Mouse (Mus musculus): ENCODE results near the gene Slx4ip. TPM values are rescaled to one million over a fixed set of nuclear protein-coding genes. Genes with fewer than 3 reads are reported as not detected.

The Slx4ip gene
- polyA plus RNA-seq, 1 experiment from 2014 or later, result 11.9 TPM

DNA sequence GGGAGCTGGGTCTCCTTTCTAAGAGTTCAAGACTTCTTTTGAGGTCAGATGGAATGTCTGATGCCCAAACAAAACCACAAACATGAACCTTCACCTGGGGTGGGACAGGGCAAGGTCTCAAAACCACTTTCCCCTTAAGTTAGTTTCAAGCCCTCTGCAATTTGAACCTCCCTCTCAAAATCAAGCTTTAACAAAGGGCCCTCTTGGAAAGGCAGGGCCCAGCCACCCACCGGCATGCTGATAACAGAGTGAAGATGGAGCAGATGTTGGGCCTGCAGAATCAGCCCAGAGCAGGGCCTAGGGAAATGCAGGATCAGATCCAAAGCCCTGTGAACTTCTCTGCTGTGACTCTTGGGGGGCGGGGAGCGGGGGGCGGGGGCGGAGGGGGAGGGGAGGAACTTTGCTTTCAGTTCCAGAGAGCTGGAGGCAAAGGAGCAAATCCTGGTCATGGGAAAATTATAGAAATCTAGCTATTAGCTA is 206.0 kb downstream of the Slx4ip start:
- Histone ChIP-seq H3K4me2 (replicated peaks; ENCODE audit: low read depth, low read length) (no peak overlapping the region), H3K9ac (ENCODE audit: low read depth, low read length) (no peak overlapping the region), H3K27me3 (ENCODE audit: control insufficient read depth, insufficient read depth, low read length) (no peaks in the 10 kb centered on the region), H3K4me3 (ENCODE audit: low read depth, low read length) (no peak overlapping the region), H3K9me3 (ENCODE audit: control insufficient read depth, low read length) (no peaks in the 10 kb centered on the region), H3K4me1 (replicated peaks; ENCODE audit: control insufficient read depth, insufficient read depth, low read length) (peaks cover 18% of the 10 kb centered on the region), H3K36me3 (ENCODE audit: control insufficient read depth, insufficient read depth, low read length) (no peaks in the 10 kb centered on the region), H3K27ac (ENCODE audit: low read depth, low read length) (no peak overlapping the region)
- ATAC-seq (ENCODE audit: low FRiP score) (no peak), DNase-seq (ENCODE audit: low spot score) (no peak)
- 20% methylated on average over 5 of the region's 5 CpGs for WGBS

DNA sequence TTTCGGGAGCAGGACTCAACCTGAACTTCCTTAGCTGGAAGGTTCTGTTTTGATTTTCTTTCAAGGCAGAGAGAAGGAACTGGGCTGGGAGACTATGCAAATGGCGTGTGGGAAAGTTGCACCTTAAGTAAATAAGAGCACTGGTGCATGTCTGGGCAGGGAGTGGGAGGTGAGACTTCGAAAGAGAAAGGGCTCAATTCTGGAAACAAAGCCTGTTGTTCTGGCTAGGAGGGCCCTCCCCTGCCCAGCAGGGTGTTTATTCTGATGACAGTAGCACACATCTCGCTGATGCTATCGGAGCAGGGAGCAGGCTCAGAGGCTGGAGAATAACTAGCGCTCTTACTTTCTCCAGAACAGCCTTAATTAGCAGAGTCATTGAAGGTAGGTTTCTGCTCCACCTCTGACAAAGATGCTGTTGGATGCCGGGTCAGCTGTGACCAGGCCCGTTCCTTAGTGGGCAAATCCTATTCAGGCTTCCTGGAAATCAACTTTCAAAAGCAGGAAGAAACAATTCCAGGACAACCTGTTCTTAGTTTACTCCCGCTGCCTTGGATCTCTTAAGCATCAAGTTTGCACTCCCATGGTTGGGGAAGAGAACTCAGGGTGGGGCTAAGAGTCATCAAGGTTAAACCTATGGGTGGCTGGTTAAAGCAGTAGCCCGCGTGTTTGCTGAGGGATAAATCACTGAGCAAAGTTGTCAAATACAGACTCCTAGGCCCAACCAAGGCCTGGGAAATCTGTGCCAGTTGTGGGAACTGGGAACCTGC is 207.4 kb downstream of the Slx4ip start:
- Histone ChIP-seq H3K4me3 (ENCODE audit: low read depth, low read length) (no peak overlapping the region), H3K4me2 (replicated peaks; ENCODE audit: low read depth, low read length) (no peak overlapping the region), H3K4me1 (replicated peaks; ENCODE audit: control insufficient read depth, insufficient read depth, low read length) (peaks cover 12% of the 10 kb centered on the region), H3K9me3 (ENCODE audit: control insufficient read depth, low read length) (no peaks in the 10 kb centered on the region), H3K36me3 (ENCODE audit: control insufficient read depth, insufficient read depth, low read length) (no peaks in the 10 kb centered on the region), H3K9ac (ENCODE audit: low read depth, low read length) (no peak overlapping the region), H3K27ac (ENCODE audit: low read depth, low read length) (no peak overlapping the region), H3K27me3 (ENCODE audit: control insufficient read depth, insufficient read depth, low read length) (no peaks in the 10 kb centered on the region)
- no peak for ATAC-seq (ENCODE audit: low FRiP score)
- WGBS, result 16% methylated on average over 11 of the region's 11 CpGs
- no peak for DNase-seq (ENCODE audit: low spot score)

DNA sequence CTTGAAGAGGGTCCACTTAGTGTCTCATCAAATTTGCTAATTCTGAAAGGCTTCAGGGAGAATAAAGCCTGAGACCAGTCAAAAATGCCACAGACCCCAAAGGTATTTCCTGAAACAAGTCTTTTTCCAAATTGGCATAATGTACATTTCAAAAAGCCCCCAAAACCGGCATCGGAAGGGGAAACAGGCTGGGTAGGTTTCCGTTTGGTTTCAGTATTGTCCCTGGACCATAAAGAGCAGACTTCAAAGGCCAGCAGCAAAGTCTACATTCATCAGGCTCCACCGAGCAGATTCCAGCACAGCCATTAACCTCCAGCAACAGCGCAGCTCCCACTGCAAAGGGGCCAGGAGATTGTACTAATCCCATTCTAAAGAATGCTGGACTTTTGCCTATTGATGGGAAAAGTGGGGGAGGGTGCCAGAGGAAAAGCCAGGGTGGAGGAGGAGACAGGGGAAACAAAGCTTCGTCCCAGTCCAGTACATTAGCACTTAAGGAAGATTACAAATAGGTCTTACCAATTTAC is 208.3 kb downstream of the Slx4ip start:
- no peak for ATAC-seq (ENCODE audit: low FRiP score)
- Histone ChIP-seq H3K4me3 (ENCODE audit: low read depth, low read length) (no peak overlapping the region), H3K9ac (ENCODE audit: low read depth, low read length) (no peak overlapping the region), H3K36me3 (ENCODE audit: control insufficient read depth, insufficient read depth, low read length) (no peaks in the 10 kb centered on the region), H3K27ac (ENCODE audit: low read depth, low read length) (no peak overlapping the region), H3K4me2 (replicated peaks; ENCODE audit: low read depth, low read length) (no peak overlapping the region), H3K4me1 (replicated peaks; ENCODE audit: control insufficient read depth, insufficient read depth, low read length) (peaks cover 12% of the 10 kb centered on the region), H3K9me3 (ENCODE audit: control insufficient read depth, low read length) (no peaks in the 10 kb centered on the region), H3K27me3 (ENCODE audit: control insufficient read depth, insufficient read depth, low read length) (no peaks in the 10 kb centered on the region)
- WGBS, result 13% methylated on average over 6 of the region's 6 CpGs
- DNase-seq (ENCODE audit: low spot score), result no peak

DNA sequence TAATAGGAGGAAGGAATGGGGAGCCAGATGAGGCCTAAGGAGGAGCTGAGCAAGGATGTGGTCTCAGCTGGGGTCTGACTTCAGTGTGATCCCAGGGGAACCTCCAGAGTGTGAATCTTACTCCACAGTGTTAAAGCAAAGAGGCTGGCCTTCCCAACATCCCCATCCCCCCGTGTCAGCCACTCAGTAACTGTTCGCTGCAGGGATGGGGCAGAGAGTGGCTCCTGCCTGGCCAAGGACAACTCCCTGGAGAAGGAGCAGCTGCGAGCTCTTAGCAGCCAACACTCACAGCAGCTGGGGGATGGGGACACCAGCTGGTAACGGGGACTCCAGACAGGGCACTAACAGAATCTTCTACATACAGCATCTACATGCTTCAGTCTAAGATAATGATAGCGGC is 210.1 kb downstream of the Slx4ip start:
- H3K9ac ChIP-seq (ENCODE audit: low read depth, low read length), result no peak overlapping the region
- WGBS, result 32% methylated on average over 5 of the region's 5 CpGs
- no peaks in the 10 kb centered on the region for H3K36me3 ChIP-seq (ENCODE audit: control insufficient read depth, insufficient read depth, low read length)
- H3K27ac ChIP-seq (ENCODE audit: low read depth, low read length), result no peak overlapping the region
- no peak overlapping the region for H3K4me2 ChIP-seq (replicated peaks; ENCODE audit: low read depth, low read length)
- peak; percentile 68 for DNase-seq (ENCODE audit: low spot score)
- H3K4me3 ChIP-seq (ENCODE audit: low read depth, low read length), result no peak overlapping the region
- peak; percentile 86 for ATAC-seq (ENCODE audit: low FRiP score)
- no peaks in the 10 kb centered on the region for H3K9me3 ChIP-seq (ENCODE audit: control insufficient read depth, low read length)
- H3K4me1 ChIP-seq (replicated peaks; ENCODE audit: control insufficient read depth, insufficient read depth, low read length), result peaks cover 12% of the 10 kb centered on the region
- H3K27me3 ChIP-seq (ENCODE audit: control insufficient read depth, insufficient read depth, low read length), result no peaks in the 10 kb centered on the region

DNA sequence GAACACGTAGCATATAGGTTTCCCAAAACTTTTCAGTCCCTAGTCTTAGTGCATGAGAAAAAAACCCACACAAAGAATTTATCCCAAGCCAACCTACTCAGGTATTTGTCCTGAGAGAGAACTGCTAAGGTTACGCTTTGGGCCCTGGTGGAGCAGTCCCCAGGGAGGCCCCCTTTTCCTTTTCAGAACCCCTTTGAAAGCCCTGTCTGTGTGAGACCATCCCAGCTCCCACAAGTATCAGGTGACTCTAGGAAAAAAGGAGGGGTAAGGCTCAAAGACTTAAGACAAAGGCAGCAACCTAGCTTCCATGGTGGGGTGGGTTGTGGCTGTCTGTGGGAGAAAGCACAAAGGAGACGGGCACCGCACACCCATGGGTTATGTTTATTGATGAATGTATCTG is 216.2 kb downstream of the Slx4ip start:
- Histone ChIP-seq H3K9ac (ENCODE audit: low read depth, low read length) (no peak overlapping the region), H3K36me3 (ENCODE audit: control insufficient read depth, insufficient read depth, low read length) (no peaks in the 10 kb centered on the region), H3K27me3 (ENCODE audit: control insufficient read depth, insufficient read depth, low read length) (no peaks in the 10 kb centered on the region), H3K9me3 (ENCODE audit: control insufficient read depth, low read length) (no peaks in the 10 kb centered on the region), H3K4me2 (replicated peaks; ENCODE audit: low read depth, low read length) (no peak overlapping the region), H3K4me1 (replicated peaks; ENCODE audit: control insufficient read depth, insufficient read depth, low read length) (peaks cover 11% of the 10 kb centered on the region), H3K27ac (ENCODE audit: low read depth, low read length) (no peak overlapping the region), H3K4me3 (ENCODE audit: low read depth, low read length) (no peak overlapping the region)
- WGBS, result 48% methylated on average over 4 of the region's 4 CpGs
- DNase-seq (ENCODE audit: low spot score), result no peak
- ATAC-seq (ENCODE audit: low FRiP score), result no peak

DNA sequence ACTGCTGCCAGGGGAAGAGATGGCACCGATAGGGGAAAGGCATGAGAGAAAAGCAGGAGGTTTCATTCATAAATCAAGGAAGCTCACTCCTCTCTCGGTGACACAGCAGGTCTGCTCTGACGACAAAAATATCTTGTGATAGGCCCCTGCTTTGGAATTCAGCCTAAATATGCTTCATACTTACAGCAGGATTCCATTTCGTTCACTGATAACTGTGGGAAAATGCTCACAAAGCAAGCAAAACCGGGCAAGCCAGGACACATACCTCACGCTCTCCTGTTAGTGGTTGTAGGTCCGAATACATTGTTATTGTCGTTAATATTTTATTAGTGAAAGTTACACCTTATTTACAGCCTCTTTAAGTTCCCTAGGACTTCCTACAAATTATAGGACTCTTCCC is 216.9 kb downstream of the Slx4ip start:
- H3K36me3 ChIP-seq (ENCODE audit: control insufficient read depth, insufficient read depth, low read length), result no peaks in the 10 kb centered on the region
- ATAC-seq (ENCODE audit: low FRiP score) (no peak), DNase-seq (ENCODE audit: low spot score) (no peak)
- H3K4me1 ChIP-seq (replicated peaks; ENCODE audit: control insufficient read depth, insufficient read depth, low read length), result peaks cover 11% of the 10 kb centered on the region
- 66% methylated on average over 8 of the region's 8 CpGs for WGBS
- no peak overlapping the region for H3K9ac ChIP-seq (ENCODE audit: low read depth, low read length)
- no peaks in the 10 kb centered on the region for H3K27me3 ChIP-seq (ENCODE audit: control insufficient read depth, insufficient read depth, low read length)
- H3K4me2 ChIP-seq (replicated peaks; ENCODE audit: low read depth, low read length), result no peak overlapping the region
- no peak overlapping the region for H3K4me3 ChIP-seq (ENCODE audit: low read depth, low read length)
- no peaks in the 10 kb centered on the region for H3K9me3 ChIP-seq (ENCODE audit: control insufficient read depth, low read length)
- no peak overlapping the region for H3K27ac ChIP-seq (ENCODE audit: low read depth, low read length)

DNA sequence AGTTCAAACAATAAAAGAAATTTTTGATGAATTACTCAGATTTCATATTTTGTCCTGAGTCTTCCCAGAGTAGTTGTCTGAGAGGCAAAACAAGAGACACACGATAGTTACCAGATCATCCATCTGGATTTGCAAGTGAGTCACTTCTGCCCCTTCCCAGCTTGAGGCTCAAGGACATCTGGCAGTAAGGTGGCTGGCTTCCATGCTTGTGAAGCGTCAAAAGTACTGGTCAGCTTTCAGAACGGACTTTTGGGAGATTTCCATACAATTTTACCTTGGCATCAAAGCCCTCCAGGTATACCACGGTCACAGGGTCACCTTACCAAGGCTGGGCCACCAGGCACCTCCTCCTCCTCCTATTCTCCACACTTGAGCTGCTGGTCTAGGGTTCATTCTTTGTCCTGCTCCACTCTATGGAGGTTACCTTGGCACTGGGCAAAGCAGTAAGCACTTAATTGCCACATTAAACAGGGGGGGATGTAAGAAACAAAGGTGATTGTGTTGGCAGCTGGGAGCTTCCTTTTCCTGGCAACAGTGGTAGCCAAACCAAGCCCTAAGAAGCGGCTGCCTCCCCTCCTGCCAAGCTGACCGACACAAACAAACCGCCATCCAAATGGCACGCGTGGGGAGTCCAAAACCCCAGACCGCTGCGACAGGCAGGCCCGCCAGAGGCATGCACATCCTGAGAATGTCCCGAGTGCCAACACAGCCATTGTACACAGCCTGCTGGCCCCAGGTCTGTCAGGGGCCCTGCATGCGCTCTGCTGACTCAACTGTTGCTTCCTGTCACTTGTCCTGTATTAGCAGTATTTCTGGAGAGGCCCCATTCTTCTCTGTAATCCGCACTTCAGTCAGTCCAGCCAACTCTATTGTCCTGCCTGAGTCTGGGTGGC is 218.5 kb downstream of the Slx4ip start:
- Histone ChIP-seq H3K9me3 (ENCODE audit: control insufficient read depth, low read length) (no peaks in the 10 kb centered on the region), H3K4me2 (replicated peaks; ENCODE audit: low read depth, low read length) (no peak overlapping the region; the same call in 1 of the 2 replicates), H3K27ac (ENCODE audit: low read depth, low read length) (no peak overlapping the region; the same call in 1 of the 2 replicates), H3K9ac (ENCODE audit: low read depth, low read length) (no peak overlapping the region), H3K27me3 (ENCODE audit: control insufficient read depth, insufficient read depth, low read length) (no peaks in the 10 kb centered on the region), H3K4me3 (ENCODE audit: low read depth, low read length) (no peak overlapping the region), H3K36me3 (ENCODE audit: control insufficient read depth, insufficient read depth, low read length) (no peaks in the 10 kb centered on the region), H3K4me1 (replicated peaks; ENCODE audit: control insufficient read depth, insufficient read depth, low read length) (peaks cover 11% of the 10 kb centered on the region)
- peak; percentile 28 for ATAC-seq (ENCODE audit: low FRiP score)
- DNase-seq (ENCODE audit: low spot score), result no peak
- 37% methylated on average over 15 of the region's 15 CpGs for WGBS

DNA sequence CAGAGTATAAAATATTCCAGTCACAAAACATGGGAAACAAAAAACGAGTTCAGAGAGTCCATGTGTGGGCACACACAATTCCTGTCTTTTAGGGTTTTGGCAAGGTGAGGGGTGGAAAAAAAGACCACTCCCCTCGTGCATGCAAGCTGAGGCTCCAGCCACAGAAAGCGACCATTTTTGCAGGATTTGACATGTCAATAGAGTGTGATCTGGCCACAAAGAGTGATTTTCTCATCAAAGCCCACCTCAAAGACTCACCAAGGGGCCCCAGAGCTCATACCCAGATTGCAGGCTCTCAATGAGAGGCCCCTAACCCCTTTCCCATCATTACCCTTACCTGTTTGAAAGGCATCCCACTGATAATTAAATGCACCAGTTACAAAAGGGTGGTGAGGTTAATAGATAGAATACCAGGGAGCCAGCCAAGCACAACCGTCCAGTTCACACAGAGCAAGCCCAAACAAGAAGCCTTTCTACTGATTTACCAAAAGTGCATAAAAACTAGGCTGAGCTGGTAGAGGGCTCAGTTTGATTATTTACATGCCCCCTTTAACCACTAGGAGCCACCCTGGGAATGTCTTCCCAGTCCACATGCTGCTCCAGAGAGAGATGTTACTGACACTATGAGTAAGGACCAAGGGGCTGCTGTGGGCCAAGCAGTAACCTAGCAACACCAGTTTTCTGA is 219.3 kb downstream of the Slx4ip start:
- Histone ChIP-seq H3K4me2 (replicated peaks; ENCODE audit: low read depth, low read length) (no peak overlapping the region), H3K27ac (ENCODE audit: low read depth, low read length) (0 out of 2 replicates have a peak overlapping the region, but pooled peaks have one; percentile 19), H3K27me3 (ENCODE audit: control insufficient read depth, insufficient read depth, low read length) (no peaks in the 10 kb centered on the region), H3K4me1 (replicated peaks; ENCODE audit: control insufficient read depth, insufficient read depth, low read length) (peaks cover 11% of the 10 kb centered on the region), H3K9me3 (ENCODE audit: control insufficient read depth, low read length) (no peaks in the 10 kb centered on the region), H3K36me3 (ENCODE audit: control insufficient read depth, insufficient read depth, low read length) (no peaks in the 10 kb centered on the region), H3K9ac (ENCODE audit: low read depth, low read length) (no peak overlapping the region), H3K4me3 (ENCODE audit: low read depth, low read length) (no peak overlapping the region)
- WGBS, result 18% methylated on average over 4 of the region's 4 CpGs
- DNase-seq (ENCODE audit: low spot score), result no peak
- ATAC-seq (ENCODE audit: low FRiP score), result peak; percentile 27

All from hindbrain, embryonic 11.5 days (tissue).